Mouse (Mus musculus) heart, postnatal 0 days (tissue): ENCODE measurements around the gene Slc16a4.

Experiments
- CTCF ChIP-seq: IDR thresholded peaks from 2 replicates; pipeline ENCODE4 v1.5.1; 2016; ENCODE audit warnings: antibody characterized with exemption, control low read depth, low read depth
- EP300 ChIP-seq: IDR thresholded peaks from 2 replicates; pipeline ENCODE4 v1.6.1; 2016; ENCODE audit warnings: antibody characterized with exemption, low read depth

DNA sequence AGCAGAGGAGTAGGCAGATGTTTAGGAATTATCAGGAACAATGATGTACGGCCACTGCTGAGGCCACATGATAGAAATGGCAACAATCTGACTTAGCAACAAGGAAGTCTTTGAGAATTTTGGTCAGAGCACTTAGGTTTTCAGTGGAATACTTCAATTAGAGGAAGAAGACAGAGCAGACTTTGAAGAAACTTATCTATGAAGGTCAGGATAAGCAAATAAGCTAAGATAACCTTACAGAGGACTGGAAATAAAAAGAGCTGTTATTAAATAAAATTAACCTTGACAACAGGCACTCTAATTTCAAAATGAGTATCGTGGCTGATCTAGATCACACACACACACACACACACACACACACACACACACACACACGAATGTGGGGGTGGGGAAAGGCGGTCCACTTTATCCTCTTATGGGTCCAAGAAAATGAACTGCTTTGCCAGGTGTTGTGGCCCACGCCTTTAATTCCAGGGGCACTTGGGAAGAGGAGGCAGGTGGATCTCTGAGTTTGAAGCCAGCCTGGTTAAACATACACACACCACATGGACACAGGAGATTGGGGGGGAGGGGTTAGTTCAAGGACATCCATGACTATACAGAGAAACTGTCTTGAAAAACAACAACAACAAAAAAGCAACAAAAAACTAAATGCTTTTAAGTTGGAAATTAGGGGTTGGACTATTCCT, 4.8 kb downstream of the Slc16a4 start:
- TF ChIP-seq CTCF (no peak), EP300 (no peak)
